Mouse (Mus musculus): ENCODE data around the gene Krtap5-4. TPM values are rescaled to one million over a fixed set of nuclear protein-coding genes. Genes with fewer than 3 reads are reported as not detected.
"Not testable (repeated sequence)": the region's sequence is repeated elsewhere in the genome, so short reads cannot be mapped to it uniquely, and the experiment has no call there.

Krtap5-4 gene
- polyA plus RNA-seq (2015; fragmentation: Nextera tagmentation; extraction: Ambion mirVana), result not detected in 2 replicates

GRCm38 (mm10) chr7:142303249-142303648, at the start of gene Krtap5-4:
Gene Krtap5-4 (plus strand): TSS chr7:142303549.
- Histone ChIP-seq H3K4me3 (no peak within 1 kb of the TSS), H3K4me1 (replicated peaks) (no peaks in the 10 kb centered on the region), H3K9me3 (no peaks in the 10 kb centered on the region), H3K27me3 (peaks cover 3% of the 10 kb centered on the region; the same call in 1 of the 2 replicates), H3K27ac (replicated peaks) (no peak within 1 kb of the TSS), H3K36me3 (no peaks in the 10 kb centered on the region), H3K4me2 (no peak within 1 kb of the TSS), H3K9ac (no peak within 1 kb of the TSS)
- no peak for ATAC-seq (ENCODE audit: low read depth)
- 50% methylated on average over 3 of the region's 3 CpGs for WGBS

- H3K9ac ChIP-seq, result no peak overlapping the region
- H3K36me3 ChIP-seq, result no peaks in the 10 kb centered on the region
- H3K27me3 ChIP-seq, result no peaks in the 10 kb centered on the region; the same call in 1 of the 2 replicates
- H3K9me3 ChIP-seq, result no peaks in the 10 kb centered on the region
- ATAC-seq (ENCODE audit: low read depth), result peak; percentile 59; the same call in 1 of the 2 replicates
- no peak overlapping the region for H3K4me3 ChIP-seq
- 4% methylated on average over 2 of the region's 2 CpGs for WGBS
- H3K4me1 ChIP-seq (replicated peaks), result no peaks in the 10 kb centered on the region
- no peak overlapping the region for H3K4me2 ChIP-seq
- no peak overlapping the region for H3K27ac ChIP-seq (replicated peaks)
Observed at GRCm38 (mm10) chr7:142255517-142255916, 47.8 kb upstream of the Krtap5-4 start.

- H3K4me3 ChIP-seq; H3K27ac ChIP-seq (replicated peaks); H3K4me2 ChIP-seq; H3K9me3 ChIP-seq; ATAC-seq (ENCODE audit: low read depth); H3K27me3 ChIP-seq; H3K9ac ChIP-seq; H3K36me3 ChIP-seq; H3K4me1 ChIP-seq (replicated peaks): not testable (repeated sequence)
- WGBS, result 86% methylated on average over 1 of the region's 1 CpGs
Observed at GRCm38 (mm10) chr7:142258254-142258653, 45.1 kb upstream of the Krtap5-4 start, which contains the start of gene Gm2431. Gene Gm2431 (minus strand): TSS chr7:142258354.

- H3K4me2 ChIP-seq; H3K4me3 ChIP-seq; H3K27ac ChIP-seq (replicated peaks); H3K36me3 ChIP-seq; H3K4me1 ChIP-seq (replicated peaks); H3K9ac ChIP-seq; H3K9me3 ChIP-seq; ATAC-seq (ENCODE audit: low read depth); H3K27me3 ChIP-seq: not testable (repeated sequence)
Observed at GRCm38 (mm10) chr7:142274263-142274662, 29.1 kb upstream of the Krtap5-4 start, which contains the start of gene Gm4559. Gene Gm4559 (minus strand): TSS chr7:142274363.

GRCm38 (mm10) chr7:142278183-142278582, 25.2 kb upstream of the Krtap5-4 start:
- not testable (repeated sequence) for H3K4me3 ChIP-seq; H3K9ac ChIP-seq; H3K9me3 ChIP-seq; H3K36me3 ChIP-seq; H3K4me1 ChIP-seq (replicated peaks); H3K4me2 ChIP-seq; H3K27ac ChIP-seq (replicated peaks)
- 0% methylated on average over 3 of the region's 3 CpGs for WGBS
- peak; percentile 56; the same call in 1 of the 2 replicates for ATAC-seq (ENCODE audit: low read depth)
- H3K27me3 ChIP-seq, result peaks cover 14% of the 10 kb centered on the region

GRCm38 (mm10) chr7:142279291-142279690, 24.1 kb upstream of the Krtap5-4 start:
- ATAC-seq (ENCODE audit: low read depth); H3K4me3 ChIP-seq; H3K36me3 ChIP-seq; H3K4me2 ChIP-seq; H3K9ac ChIP-seq; H3K27ac ChIP-seq (replicated peaks); H3K9me3 ChIP-seq: not testable (repeated sequence)
- 74% methylated on average over 1 of the region's 1 CpGs for WGBS
- Histone ChIP-seq H3K27me3 (peaks cover 20% of the 10 kb centered on the region), H3K4me1 (replicated peaks) (peaks cover 11% of the 10 kb centered on the region; the same call in 1 of the 2 replicates)

GRCm38 (mm10) chr7:142282847-142283246, 20.5 kb upstream of the Krtap5-4 start:
- peaks cover 20% of the 10 kb centered on the region for H3K4me1 ChIP-seq (replicated peaks)
- H3K9ac ChIP-seq; H3K27ac ChIP-seq (replicated peaks); H3K36me3 ChIP-seq; H3K9me3 ChIP-seq; H3K4me3 ChIP-seq; H3K4me2 ChIP-seq; ATAC-seq (ENCODE audit: low read depth): not testable (repeated sequence)
- WGBS, result 9% methylated on average over 2 of the region's 2 CpGs
- peaks cover 20% of the 10 kb centered on the region for H3K27me3 ChIP-seq

GRCm38 (mm10) chr7:142284023-142284591, 19.2 kb upstream of the Krtap5-4 start:
- 0% methylated on average over 38 of the region's 38 CpGs for WGBS
- peak overlapping the region; percentile 92 for H3K4me2 ChIP-seq

GRCm38 (mm10) chr7:142284615-142285080, 18.7 kb upstream of the Krtap5-4 start:
- H3K9ac ChIP-seq, result peak overlapping the region; percentile 67

More at GRCm38 (mm10) chr7:142284023-142284591, 19.2 kb upstream of the Krtap5-4 start:
- Histone ChIP-seq H3K4me1 (replicated peaks) (peaks cover 20% of the 10 kb centered on the region), H3K4me3 (peak overlapping the region; percentile 53), H3K36me3 (no peaks in the 10 kb centered on the region), H3K9ac (peak overlapping the region; percentile 67), H3K9me3 (no peaks in the 10 kb centered on the region), H3K27me3 (peaks cover 20% of the 10 kb centered on the region), H3K27ac (replicated peaks) (peak overlapping the region; percentile 84)
- ATAC-seq (ENCODE audit: low read depth), result peak; percentile 59

GRCm38 (mm10) chr7:142285130-142285835, 18.1 kb upstream of the Krtap5-4 start:
- H3K4me2 ChIP-seq, result peak overlapping the region; percentile 92
- peak overlapping the region; percentile 84 for H3K27ac ChIP-seq (replicated peaks)
- H3K36me3 ChIP-seq, result no peaks in the 10 kb centered on the region
- H3K9ac ChIP-seq, result peak overlapping the region; percentile 55
- H3K4me3 ChIP-seq, result peak overlapping the region; percentile 53
- peaks cover 20% of the 10 kb centered on the region for H3K4me1 ChIP-seq (replicated peaks)
- ATAC-seq (ENCODE audit: low read depth), result peak; percentile 81
- no peaks in the 10 kb centered on the region for H3K9me3 ChIP-seq
- 17% methylated on average over 23 of the region's 23 CpGs for WGBS
- H3K27me3 ChIP-seq, result peaks cover 20% of the 10 kb centered on the region

More at GRCm38 (mm10) chr7:142284615-142285080, 18.7 kb upstream of the Krtap5-4 start:
- no peaks in the 10 kb centered on the region for H3K36me3 ChIP-seq
- no peaks in the 10 kb centered on the region for H3K9me3 ChIP-seq
- ATAC-seq (ENCODE audit: low read depth), result peak; percentile 88
- H3K4me1 ChIP-seq (replicated peaks), result peaks cover 20% of the 10 kb centered on the region
- under 1% methylated on average over 19 of the region's 19 CpGs for WGBS
- H3K4me2 ChIP-seq, result peak overlapping the region; percentile 92
- peak overlapping the region; percentile 53 for H3K4me3 ChIP-seq
- H3K27ac ChIP-seq (replicated peaks), result peak overlapping the region; percentile 84
- peaks cover 20% of the 10 kb centered on the region for H3K27me3 ChIP-seq

GRCm38 (mm10) chr7:142285910-142286612, 17.3 kb upstream of the Krtap5-4 start:
- WGBS, result 41% methylated on average over 9 of the region's 9 CpGs
- not testable (repeated sequence) for ATAC-seq (ENCODE audit: low read depth); H3K9ac ChIP-seq; H3K36me3 ChIP-seq; H3K4me3 ChIP-seq; H3K9me3 ChIP-seq; H3K27ac ChIP-seq (replicated peaks); H3K4me2 ChIP-seq
- H3K4me1 ChIP-seq (replicated peaks), result peaks cover 20% of the 10 kb centered on the region
- peaks cover 20% of the 10 kb centered on the region for H3K27me3 ChIP-seq

- not testable (repeated sequence) for H3K27me3 ChIP-seq; H3K36me3 ChIP-seq; H3K27ac ChIP-seq (replicated peaks); H3K4me3 ChIP-seq; H3K9ac ChIP-seq; H3K4me1 ChIP-seq (replicated peaks); H3K9me3 ChIP-seq; H3K4me2 ChIP-seq
- WGBS, result 0% methylated on average over 2 of the region's 2 CpGs
- peak; percentile 50; the same call in 1 of the 2 replicates for ATAC-seq (ENCODE audit: low read depth)
Observed at GRCm38 (mm10) chr7:142293851-142294250, 9.5 kb upstream of the Krtap5-4 start.

All from neural tube, embryonic 13.5 days (tissue).